Mouse (Mus musculus) spleen, embryonic (tissue): Measurements from ENCODE around the gene 4933425L06Rik.

Experiments used
- CTCF ChIA-PET: fragments of 350-600 bp; sonication (Branson Sonifier 250); formaldehyde crosslinking; loops from one replicate; lab custom pipeline; 2022; lab: Charles Lee

The 4933425L06Rik gene

DNA sequence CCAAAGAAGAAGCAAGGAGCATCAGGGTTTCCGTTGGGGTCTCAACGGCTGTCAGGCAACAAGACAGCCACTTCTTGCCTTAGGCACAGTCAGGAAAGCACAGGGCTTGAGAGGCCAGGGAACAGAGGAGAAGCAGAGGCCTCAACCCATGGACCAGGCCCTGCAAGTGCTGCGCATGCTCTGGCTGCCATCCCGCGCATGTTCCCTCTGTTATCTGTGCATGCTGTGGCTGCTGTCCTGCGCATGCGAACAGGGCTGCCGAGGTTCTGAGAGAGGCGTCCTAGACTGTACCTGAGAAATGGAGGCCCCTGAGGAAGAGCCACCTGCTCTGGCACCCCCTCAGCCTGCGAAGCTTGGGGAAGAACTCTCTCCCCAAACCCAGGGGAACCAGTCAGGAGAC, at the start of gene 4933425L06Rik:
Gene 4933425L06Rik (plus strand): TSS at position 261 of the 400 bp plus-strand sequence.
- CTCF ChIA-PET = no interaction called here

DNA sequence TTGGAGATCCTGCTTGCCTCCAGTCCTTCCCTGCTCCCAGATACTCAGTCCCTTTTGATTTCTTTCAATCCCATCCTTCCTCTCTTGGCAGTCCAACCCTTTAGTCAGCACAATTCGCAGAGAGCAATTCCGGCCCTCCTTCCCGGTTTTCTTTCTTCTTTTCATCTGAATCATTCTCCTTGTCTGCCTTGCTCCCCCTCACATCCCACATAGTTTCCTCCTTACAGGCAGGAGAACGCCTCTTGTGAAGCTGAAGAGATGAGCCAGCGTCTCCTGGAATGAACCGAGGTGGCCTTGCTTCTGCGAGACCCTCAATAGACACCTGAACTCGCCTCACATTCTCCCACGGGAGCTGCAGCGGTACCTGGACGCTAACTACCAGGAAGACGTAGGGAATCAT, 44.1 kb upstream of the 4933425L06Rik start:
- CTCF ChIA-PET = no interaction called here

DNA sequence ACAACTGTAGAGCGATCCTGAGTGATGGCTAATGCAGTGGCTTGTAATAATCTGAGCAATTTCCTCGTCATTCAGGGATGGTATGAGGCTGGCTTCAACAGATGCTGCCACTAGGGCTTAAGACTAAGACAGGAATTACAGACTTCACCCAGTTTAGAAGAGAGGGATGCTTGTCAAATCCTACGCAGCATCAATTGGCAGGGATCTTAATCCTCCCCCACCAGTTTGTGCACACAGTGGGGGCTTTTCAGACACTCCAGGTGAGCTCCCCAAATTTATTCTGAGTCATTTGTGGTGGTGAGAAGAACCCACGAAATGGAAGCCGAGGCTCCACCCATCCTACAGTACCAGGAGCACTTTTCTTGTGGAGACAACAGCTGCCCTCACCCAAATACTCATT, 43.6 kb upstream of the 4933425L06Rik start:
- CTCF ChIA-PET = no interaction called here

DNA sequence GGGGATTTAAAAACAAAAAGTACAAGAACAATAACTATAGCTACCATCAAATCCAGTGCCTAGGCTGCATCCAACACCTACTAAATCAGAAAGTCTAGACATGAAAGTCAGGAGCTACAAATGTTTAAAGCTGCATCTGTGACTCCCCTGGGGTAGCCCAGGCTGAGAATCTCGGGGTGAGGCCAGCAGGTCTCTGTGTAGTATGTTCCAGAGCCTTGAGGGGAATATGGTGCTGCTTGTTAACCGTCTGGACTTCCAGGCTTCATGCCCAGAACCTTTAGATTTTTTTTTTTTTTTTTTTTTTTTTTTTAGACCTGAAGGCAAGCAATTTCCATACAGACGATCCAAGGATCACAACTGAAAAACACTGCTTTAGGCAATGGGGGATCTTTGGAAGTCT, 38.0 kb upstream of the 4933425L06Rik start:
- CTCF ChIA-PET = no interaction called here

DNA sequence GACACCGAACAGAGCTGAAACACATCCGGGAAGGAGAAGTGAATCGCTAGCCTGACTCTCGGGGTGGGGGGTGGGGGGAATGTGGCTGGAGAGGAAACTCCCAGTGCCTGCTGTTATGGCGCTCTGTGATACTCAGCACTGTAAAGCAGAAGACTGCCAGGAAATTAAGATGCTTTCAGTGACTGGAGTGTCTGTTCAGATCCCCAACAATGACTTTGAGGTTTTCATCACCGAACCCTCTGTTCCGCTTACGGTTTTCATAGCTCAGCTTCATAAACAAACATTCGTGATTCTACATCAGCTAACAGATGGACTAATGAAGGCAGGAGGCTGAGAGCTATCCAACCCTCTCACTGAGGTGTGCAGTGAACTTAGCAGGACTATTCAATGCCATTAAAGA, 34.5 kb upstream of the 4933425L06Rik start:
- CTCF ChIA-PET = no interaction called here

DNA sequence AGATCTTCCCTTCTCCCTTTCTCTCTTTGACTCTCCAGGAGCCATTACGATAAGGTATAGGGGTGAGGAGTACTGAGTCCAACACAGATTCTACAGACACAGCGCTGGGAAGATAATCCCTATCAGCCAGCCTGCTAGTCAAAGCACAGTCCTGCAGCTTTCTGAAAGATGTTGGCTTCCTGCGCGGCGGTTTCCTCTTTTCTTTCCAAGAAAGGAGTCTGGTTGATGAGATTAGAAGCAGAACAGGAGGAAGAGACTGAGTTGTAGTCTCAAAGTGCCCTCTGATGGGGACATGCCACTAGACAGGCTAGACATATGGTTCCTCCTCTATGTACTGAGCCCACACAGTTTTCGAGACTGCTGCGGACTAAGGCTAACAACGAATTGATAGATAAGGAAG, 33.3 kb upstream of the 4933425L06Rik start:
- CTCF ChIA-PET = no interaction called here

DNA sequence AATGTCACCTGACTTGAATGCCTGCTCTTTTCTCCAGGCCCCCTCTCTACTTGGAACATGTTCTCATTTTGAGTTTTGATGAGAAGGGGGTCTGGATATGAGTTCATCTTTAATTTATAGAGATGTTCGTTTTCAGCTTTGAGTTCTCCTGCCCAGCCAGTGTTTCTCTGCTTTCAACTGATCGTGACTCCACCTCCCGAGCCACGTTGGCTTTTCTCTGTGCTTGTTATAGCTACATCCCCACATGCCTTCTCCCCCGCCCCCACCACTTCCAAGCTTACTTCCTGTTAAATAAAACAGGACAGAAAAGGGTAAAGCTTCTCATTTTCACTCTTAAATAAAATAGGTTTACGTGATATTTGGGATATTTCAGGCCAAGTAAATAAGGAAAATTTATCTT, 30.5 kb upstream of the 4933425L06Rik start:
- CTCF ChIA-PET = no interaction called here

DNA sequence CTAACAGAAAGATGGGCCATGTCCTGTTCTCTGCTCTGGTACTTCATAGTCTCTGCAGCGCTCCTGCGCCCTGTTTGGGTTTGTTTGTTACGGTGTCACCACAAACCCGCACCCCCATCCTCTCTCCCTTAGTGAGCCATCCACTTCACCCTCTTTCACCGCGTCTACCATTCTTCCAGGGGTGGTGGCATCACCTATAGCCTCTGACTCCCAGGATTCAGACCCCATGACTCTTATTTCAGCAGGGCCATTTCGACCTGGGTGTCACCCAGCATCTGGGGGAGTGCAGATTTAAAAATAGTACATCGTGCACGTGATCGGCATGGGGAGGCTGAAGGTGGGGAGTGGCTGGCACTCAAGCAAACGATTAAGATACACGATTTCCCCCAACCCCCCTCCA, 28.3 kb upstream of the 4933425L06Rik start:
- CTCF ChIA-PET = no interaction called here

DNA sequence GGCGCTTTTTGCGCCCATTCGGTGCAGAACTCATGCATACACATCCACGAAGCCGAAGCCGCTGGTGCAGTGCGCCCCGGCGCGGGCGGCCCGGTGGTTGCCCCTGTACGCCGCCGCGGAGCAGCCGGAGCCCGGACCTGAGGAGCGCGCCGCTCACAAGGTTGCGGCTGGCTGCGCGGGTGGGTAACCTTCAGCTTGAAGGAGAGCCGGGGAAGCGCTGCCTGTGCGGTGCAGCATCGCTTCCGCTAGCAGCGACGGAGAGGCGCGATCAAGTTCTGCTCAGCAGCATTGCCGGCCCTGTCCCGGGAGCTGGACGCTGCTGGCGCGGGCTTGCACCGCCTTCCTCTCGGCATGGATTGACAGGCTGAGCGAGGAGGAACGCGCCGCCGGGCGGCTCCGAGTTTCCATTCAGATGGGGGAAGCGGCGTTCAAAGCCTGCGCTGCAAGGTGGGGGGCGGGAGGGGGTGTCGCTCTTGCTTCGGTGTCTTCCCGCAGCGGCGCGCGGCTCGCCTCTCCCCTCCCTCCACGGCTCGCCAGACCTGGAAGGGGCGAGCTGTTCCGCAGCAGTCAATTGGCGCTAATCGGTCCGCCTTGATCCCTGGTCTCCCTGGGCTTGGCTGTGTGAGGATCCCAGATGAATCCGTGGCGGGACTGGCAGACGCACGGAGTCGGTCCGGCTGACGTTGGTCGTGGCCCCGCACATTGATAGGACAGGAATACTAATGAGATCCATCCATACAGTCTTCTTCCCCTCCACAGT, 27.6 kb upstream of the 4933425L06Rik start, which contains the start of gene Rgs7bp:
Gene Rgs7bp (minus strand): TSS at position 750 of the 760 bp plus-strand sequence.
- CTCF ChIA-PET = no interaction called here

DNA sequence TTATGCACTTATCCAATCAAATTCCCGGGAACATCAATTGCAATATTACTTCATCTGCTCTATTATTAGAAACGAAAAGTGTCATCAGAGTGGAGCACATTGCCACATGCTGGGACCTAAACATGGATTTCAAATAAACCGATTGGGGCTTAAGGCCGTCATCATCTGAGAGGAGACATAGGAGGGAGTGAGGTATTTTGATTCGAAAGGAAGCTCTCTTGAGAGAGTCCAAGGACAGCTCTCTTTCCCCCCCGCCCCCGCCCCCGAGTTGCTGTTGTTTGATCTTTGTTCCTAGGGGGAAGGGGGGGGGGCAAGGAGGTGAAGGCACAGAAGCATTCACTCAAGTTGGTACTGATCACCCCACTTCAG, 27.0 kb upstream of the 4933425L06Rik start:
- CTCF ChIA-PET = no interaction called here

DNA sequence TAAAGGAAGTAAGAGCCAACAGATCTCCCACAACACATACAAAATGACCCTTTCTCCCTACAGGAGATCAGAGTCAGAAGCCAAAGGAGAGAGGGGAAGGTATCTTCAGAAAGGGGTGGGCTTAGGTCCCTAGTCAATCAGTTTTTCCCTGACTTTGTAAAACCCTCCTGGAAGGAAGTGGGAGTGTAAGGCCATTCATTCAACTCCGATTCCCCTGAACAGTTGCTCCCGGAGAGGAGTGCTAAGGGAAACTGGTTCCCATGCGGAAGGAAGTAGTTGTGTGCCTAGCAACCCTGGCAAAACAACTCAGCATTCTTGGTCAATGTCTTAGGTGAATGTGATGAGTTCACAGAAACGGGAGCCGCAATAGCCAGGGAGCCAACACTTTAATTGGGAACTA, 26.5 kb upstream of the 4933425L06Rik start:
- CTCF ChIA-PET = no interaction called here

DNA sequence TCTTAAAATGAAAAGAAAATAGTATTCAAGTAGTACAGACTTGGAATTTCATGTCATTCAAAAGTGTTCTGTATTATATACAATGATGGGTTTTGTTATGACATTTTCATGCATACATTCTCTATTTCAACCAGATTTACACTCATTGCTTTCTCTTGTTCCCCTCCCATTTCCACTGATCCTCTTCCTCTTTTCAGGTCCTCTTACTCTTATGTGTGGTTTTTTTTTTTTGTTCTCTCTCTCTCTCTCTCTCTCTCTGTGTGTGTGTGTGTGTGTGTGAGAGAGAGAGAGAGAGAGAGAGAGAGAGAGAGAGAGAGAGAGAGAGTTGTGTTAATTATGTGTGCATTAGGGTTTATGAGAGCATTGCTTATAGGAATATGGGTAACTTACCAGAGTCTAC, 15.8 kb upstream of the 4933425L06Rik start:
- CTCF ChIA-PET = no interaction called here

DNA sequence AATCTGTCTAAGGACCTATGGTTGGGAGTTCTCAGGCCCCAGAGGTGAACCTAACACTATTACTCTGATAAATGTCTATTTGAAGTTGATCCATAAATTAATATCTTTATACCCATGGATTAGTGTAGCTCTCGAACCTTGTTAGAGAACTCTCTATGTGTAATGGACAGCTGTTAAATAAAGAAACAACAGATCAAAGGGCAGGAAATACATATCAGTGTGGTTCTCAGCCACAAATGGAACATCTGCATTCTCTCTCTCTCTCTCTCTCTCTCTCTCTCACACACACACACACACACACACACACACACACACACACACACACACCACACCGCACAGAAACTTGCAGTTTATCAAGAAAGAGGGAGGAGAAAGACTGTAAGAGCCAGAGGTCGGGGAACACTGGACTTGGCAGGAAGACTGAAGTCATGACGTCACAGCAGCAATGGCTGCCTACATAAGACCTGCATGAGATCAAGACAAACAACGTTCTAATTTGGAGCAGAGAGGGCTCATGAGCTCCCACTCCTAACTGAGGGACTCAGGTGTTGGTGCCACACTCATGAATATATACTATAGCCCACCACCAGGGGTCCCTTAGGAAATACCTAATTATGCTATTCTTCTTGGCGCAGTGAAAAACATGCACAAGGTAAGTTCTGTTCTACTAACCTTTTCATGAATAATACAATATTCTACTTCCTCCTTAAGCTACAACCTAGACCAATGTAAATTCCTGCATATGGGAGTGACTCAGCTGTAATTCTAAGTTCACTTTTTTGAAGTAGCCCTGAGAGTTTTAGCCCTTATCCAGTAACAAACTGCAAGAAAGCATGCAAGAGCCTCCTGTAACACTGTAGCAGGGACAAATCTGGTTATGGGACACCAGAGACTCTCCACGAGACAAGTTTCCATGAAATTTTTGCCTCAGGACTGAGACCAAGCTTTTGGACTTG, 14.8 kb upstream of the 4933425L06Rik start:
- CTCF ChIA-PET = no interaction called here

DNA sequence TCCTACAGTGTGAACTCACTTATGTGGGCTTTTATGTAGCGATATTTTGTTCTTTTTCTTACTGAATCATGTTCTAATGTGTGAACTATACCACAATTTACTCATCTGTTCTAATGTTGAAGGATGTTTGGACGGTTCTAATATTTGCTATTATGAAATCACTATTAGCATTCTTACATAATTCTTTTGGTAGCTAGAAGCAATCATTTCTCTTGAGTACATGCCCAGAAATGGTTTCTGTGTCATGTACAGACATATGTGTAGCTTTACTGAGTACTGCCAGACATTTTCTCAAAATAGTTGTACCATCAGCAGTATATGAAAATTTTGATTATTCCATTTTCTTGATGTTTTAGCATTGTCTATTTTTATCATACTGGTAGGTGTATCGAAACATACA, 7.4 kb downstream of the 4933425L06Rik start:
- CTCF ChIA-PET = no interaction called here

DNA sequence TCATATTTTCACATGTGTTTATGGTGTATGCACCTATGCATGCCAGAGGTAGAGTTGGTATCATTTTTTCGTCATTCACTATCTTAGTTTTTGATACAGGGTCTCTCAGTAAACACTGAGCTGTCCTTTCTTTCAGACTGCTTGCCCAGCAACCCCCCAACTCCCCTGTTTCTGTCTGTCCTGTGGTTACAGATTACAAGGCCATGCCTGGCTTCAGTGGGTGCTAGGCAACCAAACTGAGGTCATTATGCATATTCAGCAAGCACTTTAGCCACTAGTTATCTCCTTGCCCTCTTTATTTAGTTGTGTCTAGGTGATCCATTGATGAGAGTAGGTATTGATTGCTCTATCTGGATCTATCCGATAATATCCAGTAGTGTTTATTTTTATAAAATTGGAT, 14.4 kb downstream of the 4933425L06Rik start:
- CTCF ChIA-PET = no interaction called here

DNA sequence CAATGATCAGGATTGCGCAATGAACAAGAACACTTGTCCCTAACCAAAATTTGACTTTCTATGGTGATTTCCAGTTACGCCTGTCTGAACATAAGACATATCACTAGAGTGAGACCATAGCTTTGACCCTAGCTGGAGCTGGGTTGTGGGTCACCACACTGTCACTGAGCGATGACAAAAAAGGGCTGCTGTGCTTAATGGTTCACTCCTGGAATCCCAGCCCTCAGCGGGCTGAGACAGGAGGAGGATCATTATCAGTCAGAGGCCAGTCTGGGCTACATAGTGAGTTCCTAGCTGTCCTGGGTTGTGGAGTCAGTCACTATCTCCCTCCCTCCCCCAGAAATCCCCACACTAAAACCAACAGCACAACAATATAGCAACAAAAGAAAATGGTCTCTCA, 18.8 kb downstream of the 4933425L06Rik start:
- CTCF ChIA-PET = no interaction called here

DNA sequence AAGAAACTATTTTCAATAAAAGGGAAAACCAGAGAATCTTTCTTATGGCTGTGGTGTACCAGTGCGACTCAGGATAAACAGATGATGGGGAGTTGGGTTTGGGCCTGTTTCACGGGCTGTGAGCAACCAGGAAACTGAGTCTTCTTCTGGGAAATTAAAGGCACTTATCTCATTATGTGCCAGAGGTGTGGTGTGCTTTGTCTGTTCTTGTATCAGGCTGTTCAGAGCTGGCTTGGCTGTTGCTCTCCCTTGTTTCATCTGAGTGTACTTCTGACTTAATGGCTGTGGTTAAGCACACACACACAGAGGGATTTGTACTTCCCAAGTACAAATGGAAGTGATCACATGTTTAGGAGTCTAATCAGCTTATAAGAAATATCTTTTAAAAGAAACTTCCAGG, 22.5 kb downstream of the 4933425L06Rik start:
- CTCF ChIA-PET = no interaction called here

DNA sequence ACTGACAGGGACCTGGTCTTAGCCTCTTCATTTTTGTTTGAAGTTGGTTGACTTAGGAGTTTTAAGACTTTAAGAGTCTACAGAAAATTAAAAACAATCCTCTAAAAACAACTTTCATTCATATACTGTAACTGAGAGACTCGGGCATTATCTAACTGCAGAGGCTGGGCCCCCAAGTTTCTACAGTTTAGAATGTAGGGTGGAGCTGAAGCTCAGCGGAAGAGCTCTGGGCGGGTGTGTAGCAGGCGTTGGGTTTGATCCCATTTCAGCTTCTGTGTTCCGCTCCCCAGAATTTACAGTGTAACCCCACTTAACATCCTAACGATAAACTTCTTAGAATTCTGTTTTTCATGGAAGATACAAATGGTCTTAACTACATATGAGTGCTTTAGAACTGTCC, 29.7 kb downstream of the 4933425L06Rik start:
- CTCF ChIA-PET = no interaction called here

DNA sequence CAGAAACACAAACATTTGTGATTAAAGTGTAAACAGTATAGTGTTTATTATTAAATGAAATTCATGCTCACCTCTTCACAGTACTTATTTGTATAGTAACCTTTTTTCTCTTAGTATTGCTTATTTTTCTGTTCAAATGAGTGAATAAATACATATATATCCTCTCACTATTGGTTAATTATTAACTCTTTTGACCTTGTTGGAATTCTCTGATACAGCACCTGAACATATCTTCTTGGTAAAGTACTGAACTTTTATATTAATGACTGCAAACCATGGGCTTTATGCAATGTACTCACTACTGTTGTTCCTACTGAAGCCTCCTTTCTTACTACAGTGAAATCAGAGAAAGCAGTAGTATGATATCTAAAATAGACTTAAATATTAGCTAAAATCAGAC, 39.7 kb downstream of the 4933425L06Rik start:
- CTCF ChIA-PET = no interaction called here

DNA sequence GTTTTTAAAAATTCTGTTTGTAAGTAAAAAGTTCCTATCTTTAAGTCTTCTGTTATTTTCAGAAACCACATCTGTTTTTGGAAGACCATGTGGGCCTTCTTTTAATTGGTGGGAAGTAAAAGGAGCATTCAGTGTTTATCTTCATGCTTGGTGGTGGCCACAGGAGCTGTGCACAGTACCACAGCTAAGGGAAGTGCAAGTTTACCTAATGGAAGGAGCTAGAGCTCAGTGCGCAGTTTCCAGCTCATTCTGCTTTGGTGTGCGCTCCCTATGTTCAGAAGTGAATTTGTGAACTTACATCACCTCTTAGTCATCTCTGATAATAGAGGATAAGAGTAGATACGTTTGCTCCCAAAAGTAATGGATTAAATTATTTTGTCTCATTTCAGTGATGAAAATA, 40.2 kb downstream of the 4933425L06Rik start:
- CTCF ChIA-PET = no interaction called here

DNA sequence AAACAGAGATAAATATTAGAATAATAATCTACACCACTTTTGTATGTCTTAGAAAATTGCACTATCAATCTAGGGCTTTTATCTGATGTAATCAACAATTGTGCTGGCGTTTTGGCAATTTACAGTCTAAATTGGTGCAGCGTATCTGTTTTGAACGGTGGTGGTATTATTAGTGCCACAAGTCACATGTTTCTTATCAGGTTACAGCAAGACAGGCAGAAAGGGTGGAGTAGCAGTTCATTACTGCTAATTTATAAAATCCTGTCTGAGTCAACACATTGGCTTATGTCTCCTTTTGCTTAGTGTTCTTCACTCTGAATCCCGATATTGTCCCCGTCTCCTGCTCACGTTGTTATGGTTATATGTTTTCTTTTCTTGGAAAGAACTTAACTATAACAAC, 48.2 kb downstream of the 4933425L06Rik start:
- CTCF ChIA-PET = no interaction called here

DNA sequence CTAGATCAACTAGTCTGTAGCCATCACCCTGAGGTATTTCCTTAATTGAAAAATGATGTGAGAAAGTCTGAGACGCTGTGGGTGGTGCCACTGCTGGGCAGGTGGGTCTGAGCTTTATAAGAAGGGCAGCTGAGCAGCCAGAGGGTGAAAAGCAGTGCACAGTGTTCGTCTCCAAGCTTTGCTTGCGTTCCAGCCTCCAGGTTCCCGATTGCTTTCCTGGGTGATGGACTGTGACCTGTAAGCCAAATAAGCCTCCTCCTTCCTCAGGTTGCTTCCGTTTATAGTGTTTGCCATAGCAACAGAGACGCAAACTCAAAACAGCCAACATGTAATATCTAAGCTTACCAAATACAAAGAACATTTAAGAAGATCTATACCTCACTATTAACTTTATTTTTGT, 50.4 kb downstream of the 4933425L06Rik start:
- CTCF ChIA-PET = no interaction called here

DNA sequence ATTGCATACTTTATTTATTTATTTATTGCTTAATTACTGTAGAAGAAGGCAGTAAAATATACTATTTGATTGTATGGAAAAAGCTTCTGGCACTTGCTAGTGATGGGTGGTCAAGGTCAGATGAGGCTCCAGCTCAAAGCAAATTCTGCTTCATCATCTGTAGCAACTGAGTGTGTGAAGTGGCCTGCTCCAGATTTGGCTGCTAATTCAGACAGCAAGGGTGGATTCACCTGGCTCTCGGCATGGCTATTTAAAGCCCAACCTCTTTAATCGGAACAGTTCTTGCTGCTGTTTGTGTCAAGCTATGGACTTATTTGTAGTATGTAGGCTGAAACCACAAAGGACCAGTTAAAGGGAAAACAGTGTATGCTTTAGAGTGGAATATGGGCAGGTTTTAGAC, 50.9 kb downstream of the 4933425L06Rik start:
- CTCF ChIA-PET = no interaction called here
